Mouse (Mus musculus): ENCODE data around the gene Sema4b.
A peak's percentile ranks its signal among the peaks of the same experiment; 100 is the strongest.

The Sema4b gene

DNA sequence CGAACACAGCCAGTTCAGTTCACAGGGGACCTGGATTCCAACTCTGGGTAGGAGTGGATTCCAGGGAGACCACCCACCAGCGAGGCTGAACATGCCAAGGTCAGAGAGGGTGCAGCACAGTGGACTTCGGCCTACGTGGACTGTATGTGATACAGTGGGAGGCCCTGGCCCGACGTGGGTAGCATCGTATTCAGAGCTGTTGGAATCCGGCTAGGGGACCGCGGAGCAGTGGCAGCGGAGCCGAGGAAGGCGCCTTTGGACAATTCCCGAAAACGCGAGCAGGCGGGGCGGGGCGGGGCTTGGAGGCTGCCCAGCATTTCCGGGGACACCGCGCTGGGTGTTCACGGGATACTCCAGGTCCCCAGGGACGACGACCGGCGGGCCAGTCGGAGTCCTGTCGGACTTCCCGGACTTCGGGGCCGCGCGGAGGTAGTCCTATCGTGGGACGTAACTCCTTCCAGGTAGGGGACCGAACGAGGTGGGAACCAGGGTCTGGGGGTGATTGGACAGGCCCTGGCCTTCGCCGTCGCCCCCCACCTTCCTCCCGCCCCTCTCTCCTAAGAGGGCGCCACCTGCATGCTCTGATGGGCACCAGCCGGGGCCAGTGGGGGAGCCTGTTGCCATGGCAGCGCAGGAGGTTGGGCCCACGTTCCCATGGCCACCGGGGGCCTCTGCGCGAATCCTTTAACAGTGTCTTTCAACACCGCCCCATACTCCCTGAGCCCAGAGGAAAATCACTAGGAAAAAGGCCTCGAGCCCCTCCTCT is at the start of gene Sema4b:
Sema4b (plus strand) TSS at position 311 of the 766 bp plus-strand sequence.
- DNase-seq (ENCODE audit: extremely low spot score, low spot score), result peak; percentile 92

DNA sequence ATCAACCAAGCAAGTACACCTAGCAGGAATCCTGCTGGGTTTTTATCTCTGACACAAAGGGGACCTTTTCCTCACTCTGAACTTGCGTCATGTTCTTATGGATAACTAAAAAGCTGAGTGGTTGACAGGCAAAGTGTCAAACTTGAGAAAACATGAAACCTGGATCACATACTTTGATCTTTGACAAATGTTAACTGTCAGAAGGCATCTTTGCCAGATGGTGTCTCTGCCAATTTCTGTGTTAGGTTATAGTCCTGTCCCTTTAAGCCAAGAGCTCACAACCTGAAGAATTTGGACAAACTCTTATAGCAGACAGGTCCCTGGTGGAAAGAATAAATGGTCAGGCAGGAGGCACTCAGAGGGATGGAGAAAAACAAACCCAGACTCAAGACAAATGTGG is 48.3 kb upstream of the Sema4b start:
- DNase-seq (ENCODE audit: extremely low spot score, low spot score), result no peak

DNA sequence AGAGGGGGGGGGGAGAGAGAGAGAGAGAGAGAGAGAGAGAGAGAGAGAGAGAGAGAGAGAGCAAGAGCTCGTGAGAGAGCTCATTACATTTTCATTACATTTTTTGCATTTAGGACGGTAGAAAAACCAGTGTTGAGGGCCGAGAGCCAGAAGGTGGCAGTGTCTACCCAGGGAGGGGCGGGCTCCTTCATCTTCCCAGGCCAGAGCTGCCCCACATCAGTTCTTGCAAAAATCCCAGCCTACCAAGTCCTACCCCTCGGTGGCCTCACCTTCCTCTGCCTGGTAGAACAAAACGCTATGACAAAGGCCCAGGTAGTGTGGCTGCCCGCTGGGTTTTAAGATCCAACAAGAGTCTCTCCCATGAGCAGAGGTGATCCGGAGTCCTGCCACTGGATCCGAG is 45.8 kb upstream of the Sema4b start:
- peak; percentile 67 for DNase-seq (ENCODE audit: extremely low spot score, low spot score)

DNA sequence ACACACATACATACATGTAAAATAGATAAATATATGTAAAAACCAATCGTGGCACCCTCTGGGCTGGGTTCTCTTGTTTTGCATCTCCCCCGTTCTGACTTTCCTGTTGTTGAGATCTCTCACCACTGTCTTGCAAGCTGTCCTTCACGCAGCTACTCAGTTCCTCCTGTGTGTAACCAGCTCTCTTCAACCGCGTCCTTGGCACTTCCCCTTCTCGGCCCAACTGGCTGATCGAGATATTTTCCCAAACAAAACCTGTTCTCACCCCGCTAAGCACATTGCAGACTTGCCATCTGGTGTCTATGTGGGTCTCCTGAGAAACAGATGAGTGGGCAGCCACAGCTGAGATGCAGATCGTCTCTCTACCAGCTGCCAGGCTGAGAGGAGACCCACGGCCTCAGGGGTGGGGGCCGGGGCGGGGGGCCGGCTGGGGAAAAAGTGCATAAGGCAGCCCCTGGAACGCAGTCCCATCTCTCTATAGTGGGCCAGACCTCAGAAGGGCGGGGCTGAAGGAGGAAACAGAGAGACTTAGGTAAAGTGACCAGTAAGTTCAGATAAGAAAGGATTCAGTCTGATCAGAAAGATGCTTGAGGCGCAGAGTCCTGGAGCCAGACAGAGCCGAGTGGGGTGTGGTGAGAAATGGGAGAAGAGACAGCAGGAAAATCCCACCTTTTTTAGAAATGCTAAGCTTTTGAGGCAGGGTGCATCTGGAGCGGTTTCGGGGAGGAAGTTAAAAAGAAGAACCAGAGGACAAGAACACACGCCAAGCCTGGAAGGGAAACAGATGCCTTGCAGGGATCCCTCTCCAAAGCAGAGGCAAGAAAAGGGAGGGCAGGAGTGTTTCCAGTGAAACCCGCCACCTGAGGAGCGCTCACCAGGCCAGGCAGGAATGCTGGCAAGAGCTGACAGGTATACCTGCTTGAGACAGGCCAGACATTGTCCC is 43.0 kb upstream of the Sema4b start:
- no peak for DNase-seq (ENCODE audit: extremely low spot score, low spot score)

DNA sequence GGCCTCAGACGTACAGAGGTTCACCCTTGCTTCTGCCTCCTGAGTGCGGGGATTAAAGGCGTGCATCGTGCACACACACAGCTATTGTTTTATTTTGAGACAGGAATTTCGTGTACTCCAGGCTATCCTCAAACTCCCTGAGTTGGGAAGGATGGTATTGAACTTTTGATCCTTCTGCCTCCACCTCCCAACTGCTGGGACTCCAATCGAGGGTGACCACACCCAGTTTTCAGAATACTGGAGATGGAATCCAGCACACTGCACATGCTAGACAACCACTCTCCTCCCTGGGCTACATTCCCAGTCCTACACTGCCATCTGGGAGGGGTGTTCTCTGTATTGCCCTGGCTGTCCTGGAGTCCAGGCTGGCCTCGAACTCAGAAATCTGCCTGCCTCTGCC is 41.9 kb upstream of the Sema4b start:
- no peak for DNase-seq (ENCODE audit: extremely low spot score, low spot score)

DNA sequence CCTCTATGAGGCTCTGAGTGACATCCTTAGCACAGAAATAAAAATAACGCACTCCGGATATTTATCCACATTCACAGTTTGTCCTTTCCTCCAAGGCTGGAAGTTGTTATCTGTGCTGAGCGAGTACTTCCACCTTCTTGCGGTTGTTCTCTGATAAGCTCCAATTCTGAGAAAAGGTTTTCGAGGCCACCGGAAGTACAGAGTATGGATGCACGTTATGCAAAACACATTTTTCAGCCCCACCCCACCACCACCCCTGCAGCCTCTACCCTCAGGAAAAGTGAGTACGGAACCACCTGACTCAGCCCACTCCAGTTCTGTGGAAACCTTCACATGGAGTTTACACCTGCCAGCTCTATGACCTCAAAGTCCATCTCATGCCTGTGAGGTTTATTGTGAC is 40.6 kb upstream of the Sema4b start:
- DNase-seq (ENCODE audit: extremely low spot score, low spot score), result no peak

DNA sequence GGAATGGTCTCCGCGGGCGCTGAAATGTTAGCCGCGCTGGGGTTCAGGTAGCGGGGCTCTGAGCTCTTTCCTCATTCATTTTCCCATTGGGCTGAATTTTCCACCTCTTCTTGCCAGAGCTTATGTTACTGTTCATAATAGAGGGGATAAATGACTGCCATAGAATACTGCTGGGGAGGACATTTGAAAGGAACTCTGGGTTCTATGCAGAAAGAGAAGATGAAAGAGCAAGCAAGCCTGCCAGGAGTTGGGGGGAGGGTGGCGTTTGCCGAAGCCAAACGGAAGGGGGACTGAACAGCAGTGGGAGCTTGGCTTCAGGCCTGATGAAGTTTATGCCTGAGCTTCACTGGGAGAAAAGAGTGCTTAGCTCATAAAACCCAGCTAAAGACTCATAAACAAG is 37.3 kb upstream of the Sema4b start:
- no peak for DNase-seq (ENCODE audit: extremely low spot score, low spot score)

- no peak for DNase-seq (ENCODE audit: extremely low spot score, low spot score)
These were observed 34.5 kb upstream of the Sema4b start for GRCm38 (mm10) chr7:80152152-80152551.

- no peak for DNase-seq (ENCODE audit: extremely low spot score, low spot score)
These were observed 33.9 kb upstream of the Sema4b start for GRCm38 (mm10) chr7:80152756-80153155.

GRCm38 (mm10) chr7:80154689-80155088 is 32.0 kb upstream of the Sema4b start:
- no peak for DNase-seq (ENCODE audit: extremely low spot score, low spot score)

GRCm38 (mm10) chr7:80156711-80157227 is 29.9 kb upstream of the Sema4b start:
- DNase-seq (ENCODE audit: extremely low spot score, low spot score), result peak; percentile 44

GRCm38 (mm10) chr7:80158496-80159268 is 28.0 kb upstream of the Sema4b start:
- DNase-seq (ENCODE audit: extremely low spot score, low spot score), result no peak

DNA sequence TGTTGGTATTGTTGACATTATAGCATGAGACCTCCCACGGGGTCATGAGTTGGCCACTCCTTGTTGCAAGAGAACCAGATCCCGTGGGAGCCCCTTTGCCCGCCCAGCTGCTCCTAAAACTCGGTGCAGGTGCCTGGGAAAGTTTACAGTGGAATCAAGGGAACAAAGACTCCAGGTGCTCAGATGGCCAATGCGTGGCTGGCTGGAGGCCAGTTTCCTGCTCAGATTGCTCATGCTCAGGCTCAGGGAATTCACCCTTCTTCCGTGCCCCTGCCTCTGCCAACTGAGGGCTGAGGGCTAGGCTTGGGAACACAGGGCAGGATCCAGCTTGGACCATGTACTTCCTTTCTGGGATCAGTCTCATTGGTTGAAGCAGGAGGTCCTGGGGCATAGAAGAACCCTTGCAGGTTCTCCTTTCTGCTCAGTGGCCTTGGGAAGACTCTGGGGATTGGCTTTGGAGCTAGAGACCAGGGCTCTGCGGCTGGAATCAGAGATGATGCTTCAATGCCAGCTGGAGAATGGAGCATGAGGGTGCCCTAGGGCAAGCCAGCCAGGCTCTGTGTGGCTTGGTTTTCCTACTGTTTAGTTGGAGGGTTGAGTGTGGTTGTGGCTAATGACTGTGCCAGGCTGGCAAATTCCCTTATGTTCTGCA is 26.2 kb upstream of the Sema4b start:
- no peak for DNase-seq (ENCODE audit: extremely low spot score, low spot score)

DNA sequence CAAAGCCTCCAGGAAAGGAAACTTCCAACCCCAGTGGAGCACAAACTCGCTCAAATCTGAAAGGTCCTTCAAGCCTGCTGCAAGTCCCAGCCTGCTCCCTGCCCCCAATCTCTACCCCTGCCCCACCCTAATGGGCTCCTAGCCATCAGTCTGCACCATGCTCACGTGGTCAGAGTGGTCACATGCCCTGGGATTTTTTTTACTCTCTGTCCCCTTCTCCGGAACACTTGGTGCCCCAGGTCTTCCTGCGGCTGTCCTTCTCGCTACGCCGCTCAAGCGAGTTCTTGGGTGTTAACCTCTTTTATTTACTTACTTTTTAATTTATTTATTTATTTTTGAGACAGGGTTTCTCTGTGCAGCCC is 25.7 kb upstream of the Sema4b start:
- DNase-seq (ENCODE audit: extremely low spot score, low spot score), result no peak

- DNase-seq (ENCODE audit: extremely low spot score, low spot score), result no peak
These were observed 21.2 kb upstream of the Sema4b start for GRCm38 (mm10) chr7:80165432-80165831.

- DNase-seq (ENCODE audit: extremely low spot score, low spot score), result no peak
These were observed 19.9 kb upstream of the Sema4b start for GRCm38 (mm10) chr7:80166740-80167139.

- DNase-seq (ENCODE audit: extremely low spot score, low spot score), result no peak
These were observed 16.8 kb upstream of the Sema4b start for GRCm38 (mm10) chr7:80169847-80170246.

DNA sequence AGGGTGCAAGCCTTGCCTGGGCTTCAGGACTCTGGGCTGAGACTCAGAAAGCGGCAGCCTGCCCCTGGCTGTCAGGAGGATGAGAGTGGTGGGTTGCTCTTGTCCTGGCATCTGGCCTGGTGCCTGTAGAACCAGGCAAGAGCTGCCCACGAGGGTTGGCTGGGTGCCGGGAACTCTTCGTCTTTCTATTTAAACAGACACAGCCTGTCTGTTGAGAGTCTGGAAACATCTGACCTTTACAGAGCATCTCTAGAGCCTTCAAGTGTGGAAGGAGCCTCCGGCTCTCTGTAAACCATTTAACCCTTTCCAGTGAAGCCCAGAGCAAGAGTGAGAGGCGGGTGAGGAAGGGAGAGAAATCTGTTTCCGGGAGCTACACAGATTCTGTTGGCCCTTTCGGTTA is 15.3 kb upstream of the Sema4b start:
- DNase-seq (ENCODE audit: extremely low spot score, low spot score), result no peak

DNA sequence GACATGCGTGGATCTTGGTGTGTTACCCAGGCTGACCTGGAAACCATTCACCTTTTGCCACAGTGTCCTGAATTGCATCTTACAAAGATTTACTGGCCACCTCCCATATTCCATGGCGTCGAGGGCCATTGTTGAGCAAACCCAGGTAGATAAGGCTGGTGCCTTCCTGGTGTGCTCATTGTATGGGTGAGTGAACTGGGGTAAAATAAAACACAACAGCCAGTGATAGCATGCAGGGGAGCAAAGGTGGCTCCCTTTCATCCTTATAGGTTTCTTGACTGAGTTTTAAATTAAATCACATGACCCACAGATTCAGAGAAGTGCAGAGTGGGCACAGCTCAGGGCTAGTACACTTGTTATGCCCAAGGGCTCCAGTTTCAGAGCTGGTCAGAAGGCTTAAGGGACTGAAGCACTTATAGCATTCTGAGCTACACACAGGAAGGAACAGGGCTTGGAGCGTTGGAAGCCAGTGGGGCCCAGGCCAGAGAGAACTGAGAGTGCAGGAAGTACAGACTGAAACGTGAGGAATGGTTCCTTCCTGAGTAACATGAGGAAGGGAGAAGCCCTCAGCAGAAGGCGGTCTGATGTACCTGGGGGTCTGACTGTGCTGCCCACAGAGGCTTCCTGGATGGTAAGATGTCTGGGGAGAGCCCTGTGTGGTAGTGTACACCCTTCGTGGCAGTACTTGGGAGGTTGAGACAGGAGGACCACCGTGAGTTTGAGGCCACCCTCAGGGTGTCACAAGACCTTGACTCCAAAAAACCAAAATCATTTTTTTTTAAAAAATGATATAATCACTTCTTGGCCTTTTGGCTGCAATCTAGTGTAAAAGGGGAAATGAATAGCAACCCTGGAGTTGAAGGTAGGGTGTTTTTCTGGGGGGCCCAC is 14.3 kb upstream of the Sema4b start:
- no peak for DNase-seq (ENCODE audit: extremely low spot score, low spot score)

DNA sequence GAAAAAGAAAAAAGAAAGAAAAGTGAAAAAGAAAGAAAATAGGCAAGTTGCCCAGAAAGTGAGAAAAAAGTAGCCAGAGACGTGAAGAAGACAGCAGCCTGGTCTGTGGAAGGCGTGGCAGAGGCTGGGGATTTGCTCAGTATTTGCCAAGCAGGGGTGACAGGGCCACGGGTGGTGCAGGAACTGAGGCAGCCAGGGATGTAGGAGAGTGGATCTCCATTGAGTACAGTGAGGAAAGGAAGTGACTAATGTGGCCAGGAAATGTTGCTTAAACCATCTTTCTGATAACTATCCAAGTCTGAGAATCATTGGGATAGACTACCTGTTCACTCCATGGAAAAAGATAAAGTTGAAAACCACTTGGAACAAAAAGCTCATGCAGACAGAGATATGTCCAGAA is 10.5 kb upstream of the Sema4b start:
- no peak for DNase-seq (ENCODE audit: extremely low spot score, low spot score)

All from neural tube, embryonic 10.5 days (tissue).